Mouse (Mus musculus) forebrain, embryonic 11.5 days (tissue): ENCODE data around the gene Ap2s1. TPM values are rescaled to one million over a fixed set of nuclear protein-coding genes. Genes with fewer than 3 reads are reported as not detected.

Experiments used
- ATAC-seq: fragments of 200-750 bp; cut with Nextera tagmentation; replicated peaks from 2 replicates; pipeline ENCODE4 v1.8.0; 2017; ENCODE audit warnings: moderate TSS enrichment; ENCODE audit not compliant: low FRiP score
- DNase-seq: peaks from one replicate; pipeline ENCODE4 v3.0.0-alpha.2; 2017; ENCODE audit warnings: low spot score
- H3K27ac ChIP-seq: fragments of 300-500 bp; sonication (generic); 2 replicates; pipeline ENCODE4 v1.5.1; 2014; ENCODE audit warnings: low read depth, low read length
- H3K27me3 ChIP-seq: fragments of 300-500 bp; sonication (generic); 2 replicates; pipeline ENCODE4 v1.6.1; 2014; ENCODE audit warnings: mild to moderate bottlenecking, low read length, mixed read lengths; ENCODE audit not compliant: control insufficient read depth, insufficient read depth
- H3K36me3 ChIP-seq: fragments of 300-500 bp; sonication (generic); 2 replicates; pipeline ENCODE4 v1.6.1; 2014; ENCODE audit warnings: mild to moderate bottlenecking, low read length, moderate library complexity, mixed read lengths; ENCODE audit not compliant: control insufficient read depth, insufficient read depth
- H3K4me1 ChIP-seq: fragments of 300-500 bp; sonication (generic); replicated peaks from 2 replicates; pipeline ENCODE4 v1.6.1; 2014; ENCODE audit warnings: low read length, mixed read lengths; ENCODE audit not compliant: control insufficient read depth, insufficient read depth
- H3K4me2 ChIP-seq: fragments of 300-500 bp; sonication (generic); 2 replicates; pipeline ENCODE4 v1.6.1; 2014; ENCODE audit warnings: low read depth, mild to moderate bottlenecking, low read length, moderate library complexity, mixed read lengths; ENCODE audit not compliant: severe bottlenecking
- H3K4me3 ChIP-seq: fragments of 300-500 bp; sonication (generic); 2 replicates; pipeline ENCODE4 v1.5.1; 2014; ENCODE audit warnings: low read depth, low read length
- H3K9ac ChIP-seq: fragments of 300-500 bp; sonication (generic); 2 replicates; pipeline ENCODE4 v1.6.1; 2014; ENCODE audit warnings: low read length
- H3K9me3 ChIP-seq: fragments of 300-500 bp; sonication (generic); 2 replicates; pipeline ENCODE4 v1.6.1; 2016; ENCODE audit warnings: low read length, mixed read lengths; ENCODE audit not compliant: control insufficient read depth
- WGBS: fragments of 180-500 bp; shearing (Covaris S2); extraction: QIAGEN DNeasy Blood & Tissue Kit; methylation state at CpG from one replicate; pipeline ENCODE4 v1.1.7; 2014; 5-methylcytosine and 5-hydroxymethylcytosine counted together
- polyA plus RNA-seq: library from polyadenylated mRNA; unstranded; fragments of >200 nt; fragmentation: Nextera tagmentation; extraction: Ambion mirVana; gene quantifications from 2 replicates; pipeline ENCODE4 v1.2.1, GENCODE M21; 2014

The Ap2s1 gene
- polyA plus RNA-seq, 1 experiment from 2014 or later = 270 TPM

GRCm38 (mm10) chr7:16737606-16738072 is 571 bp upstream of the Ap2s1 start:
- no peak for DNase-seq
- Histone ChIP-seq H3K4me1 (peaks cover 6% of the 10 kb centered on the region; the same call in 1 of the 2 replicates), H3K27me3 (no peaks in the 10 kb centered on the region), H3K27ac (no peak overlapping the region), H3K9ac (peak overlapping the region; percentile 43), H3K9me3 (no peaks in the 10 kb centered on the region), H3K36me3 (no peaks in the 10 kb centered on the region), H3K4me3 (peak overlapping the region; percentile 77), H3K4me2 (peak overlapping the region; percentile 43; the same call in 1 of the 2 replicates)
- ATAC-seq = peak; percentile 35
- 52% methylated on average over 10 of the region's 10 CpGs for WGBS

GRCm38 (mm10) chr7:16739056-16739604 is 920 bp downstream of the Ap2s1 start:
- Histone ChIP-seq H3K27ac (no peak overlapping the region), H3K9ac (peak overlapping the region; percentile 82), H3K4me1 (peaks cover 6% of the 10 kb centered on the region; the same call in 1 of the 2 replicates), H3K36me3 (no peaks in the 10 kb centered on the region), H3K4me3 (peak overlapping the region; percentile 77), H3K27me3 (no peaks in the 10 kb centered on the region), H3K9me3 (no peaks in the 10 kb centered on the region), H3K4me2 (peak overlapping the region; percentile 58)
- ATAC-seq = no peak
- WGBS = 63% methylated on average over 10 of the region's 10 CpGs
- DNase-seq = no peak

- Histone ChIP-seq H3K4me1 (no peaks in the 10 kb centered on the region), H3K4me3 (no peak overlapping the region), H3K4me2 (no peak overlapping the region), H3K27ac (no peak overlapping the region), H3K9ac (no peak overlapping the region), H3K9me3 (no peaks in the 10 kb centered on the region), H3K27me3 (no peaks in the 10 kb centered on the region), H3K36me3 (no peaks in the 10 kb centered on the region; the same call in 1 of the 2 replicates)
- 97% methylated on average over 4 of the region's 4 CpGs for WGBS
- DNase-seq = no peak
- 0 out of 2 replicates have a peak, but pooled peaks have one; percentile 13 for ATAC-seq
Measured at GRCm38 (mm10) chr7:16745373-16745772, 7.2 kb downstream of the Ap2s1 start.

- peak; percentile 76 for DNase-seq
- H3K9ac ChIP-seq = no peak overlapping the region
- WGBS = 51% methylated on average over 3 of the region's 3 CpGs
- no peaks in the 10 kb centered on the region for H3K9me3 ChIP-seq
- H3K27me3 ChIP-seq = no peaks in the 10 kb centered on the region
- H3K36me3 ChIP-seq = no peaks in the 10 kb centered on the region; the same call in 1 of the 2 replicates
- H3K27ac ChIP-seq = no peak overlapping the region
- H3K4me2 ChIP-seq = no peak overlapping the region
- peak; percentile 73 for ATAC-seq
- no peaks in the 10 kb centered on the region for H3K4me1 ChIP-seq
- H3K4me3 ChIP-seq = no peak overlapping the region
Measured at GRCm38 (mm10) chr7:16746093-16746492, 7.9 kb downstream of the Ap2s1 start.

GRCm38 (mm10) chr7:16747656-16748055 is 9.4 kb downstream of the Ap2s1 start:
- DNase-seq = no peak
- WGBS = 88% methylated on average over 6 of the region's 6 CpGs
- no peaks in the 10 kb centered on the region for H3K27me3 ChIP-seq
- ATAC-seq = no peak
- H3K4me1 ChIP-seq = no peaks in the 10 kb centered on the region
- H3K9me3 ChIP-seq = no peaks in the 10 kb centered on the region
- no peak overlapping the region for H3K4me2 ChIP-seq
- H3K9ac ChIP-seq = no peak overlapping the region
- no peak overlapping the region for H3K27ac ChIP-seq
- no peak overlapping the region for H3K4me3 ChIP-seq
- no peaks in the 10 kb centered on the region; the same call in 1 of the 2 replicates for H3K36me3 ChIP-seq

GRCm38 (mm10) chr7:16752016-16752415 is 13.8 kb downstream of the Ap2s1 start:
- WGBS = 90% methylated on average over 12 of the region's 12 CpGs
- ATAC-seq (no peak), DNase-seq (no peak)
- Histone ChIP-seq H3K4me2 (no peak overlapping the region), H3K9ac (no peak overlapping the region), H3K4me3 (no peak overlapping the region), H3K4me1 (no peaks in the 10 kb centered on the region), H3K36me3 (no peaks in the 10 kb centered on the region; the same call in 1 of the 2 replicates), H3K27me3 (no peaks in the 10 kb centered on the region), H3K9me3 (no peaks in the 10 kb centered on the region), H3K27ac (no peak overlapping the region)

GRCm38 (mm10) chr7:16755362-16756017 is 17.3 kb downstream of the Ap2s1 start:
- Histone ChIP-seq H3K9ac (no peak overlapping the region), H3K4me3 (no peak overlapping the region), H3K36me3 (no peaks in the 10 kb centered on the region), H3K27me3 (no peaks in the 10 kb centered on the region), H3K4me1 (no peaks in the 10 kb centered on the region), H3K27ac (no peak overlapping the region), H3K9me3 (no peaks in the 10 kb centered on the region), H3K4me2 (no peak overlapping the region)
- DNase-seq (no peak), ATAC-seq (no peak)
- 75% methylated on average over 17 of the region's 17 CpGs for WGBS

- WGBS = 75% methylated on average over 10 of the region's 11 CpGs
- H3K36me3 ChIP-seq = no peaks in the 10 kb centered on the region
- DNase-seq = no peak
Measured at GRCm38 (mm10) chr7:16758872-16759574, 20.8 kb downstream of the Ap2s1 start.

More at GRCm38 (mm10) chr7:16758872-16759574, 20.8 kb downstream of the Ap2s1 start:
- H3K4me2 ChIP-seq = no peak overlapping the region
- no peaks in the 10 kb centered on the region for H3K27me3 ChIP-seq
- H3K9me3 ChIP-seq = no peaks in the 10 kb centered on the region
- H3K4me3 ChIP-seq = no peak overlapping the region
- no peak overlapping the region for H3K27ac ChIP-seq
- H3K4me1 ChIP-seq = 0 out of 2 replicates have a peak, but pooled peaks cover 1% of the 10 kb centered on the region
- no peak for ATAC-seq
- no peak overlapping the region for H3K9ac ChIP-seq
